Mouse (Mus musculus) forebrain, postnatal 0 days (tissue): ENCODE results near the gene Phf20. TPM values are rescaled to one million over a fixed set of nuclear protein-coding genes. Genes with fewer than 3 reads are reported as not detected.
"Not testable (repeated sequence)": the region's sequence is repeated elsewhere in the genome, so short reads cannot be mapped to it uniquely, and the experiment has no call there.

Experiments
- ATAC-seq: fragments of 200-750 bp; cut with Nextera tagmentation; 2 replicates; pipeline ENCODE4 v1.8.0; 2017; ENCODE audit warnings: mild to moderate bottlenecking, moderate library complexity
- DNase-seq: peaks from one replicate; pipeline ENCODE4 v3.0.0-alpha.2; 2015
- H3K27ac ChIP-seq: fragments of 300-500 bp; sonication (generic); 2 replicates; pipeline ENCODE4 v1.5.1; 2014; ENCODE audit warnings: low read depth, mild to moderate bottlenecking, antibody characterized with exemption, low read length, moderate library complexity, mixed read lengths
- H3K27me3 ChIP-seq: fragments of 300-500 bp; sonication (generic); 2 replicates; pipeline ENCODE4 v1.6.1; 2014; ENCODE audit warnings: mild to moderate bottlenecking, low read length, mixed read lengths; ENCODE audit not compliant: insufficient read depth
- H3K36me3 ChIP-seq: fragments of 300-500 bp; sonication (generic); 2 replicates; pipeline ENCODE4 v1.6.1; 2014; ENCODE audit warnings: mild to moderate bottlenecking, moderate library complexity; ENCODE audit not compliant: insufficient read depth
- H3K4me1 ChIP-seq: fragments of 300-500 bp; sonication (generic); 2 replicates; pipeline ENCODE4 v1.6.1; 2014; ENCODE audit warnings: antibody characterized with exemption; ENCODE audit not compliant: insufficient read depth
- H3K4me2 ChIP-seq: fragments of 300-500 bp; sonication (generic); 2 replicates; pipeline ENCODE4 v1.6.1; 2014; ENCODE audit warnings: low read depth, mild to moderate bottlenecking, moderate library complexity
- H3K4me3 ChIP-seq: fragments of 300-500 bp; sonication (generic); 2 replicates; pipeline ENCODE4 v1.5.1; 2014; ENCODE audit warnings: low read depth, low read length, mixed read lengths
- H3K9ac ChIP-seq: fragments of 300-500 bp; sonication (generic); 2 replicates; pipeline ENCODE4 v1.6.1; 2014; ENCODE audit warnings: mild to moderate bottlenecking
- H3K9me3 ChIP-seq: fragments of 300-500 bp; sonication (generic); 2 replicates; pipeline ENCODE4 v1.6.1; 2016; ENCODE audit warnings: low read length
- CTCF ChIP-seq: sonication (generic); IDR thresholded peaks from 2 replicates; pipeline ENCODE4 v1.5.1; 2016; ENCODE audit warnings: antibody characterized with exemption, control low read depth, low read depth
- WGBS: fragments of 180-500 bp; shearing (Covaris S2); extraction: QIAGEN DNeasy Blood & Tissue Kit; methylation state at CpG from one replicate; pipeline ENCODE4 v1.1.7; 2014; 5-methylcytosine and 5-hydroxymethylcytosine counted together
- polyA plus RNA-seq: library from polyadenylated mRNA; unstranded; fragments of >200 nt; fragmentation: Nextera tagmentation; extraction: Ambion mirVana; gene quantifications from 2 replicates; pipeline ENCODE4 v1.2.1, GENCODE M21; 2015
- total RNA-seq: library from RNA; depleted of rRNA; stranded (reverse); fragments of >200 nt; gene quantifications from 2 replicates; pipeline ENCODE4 v1.2.3, GENCODE M21; 2014

Phf20 gene
- total and polyA plus RNA-seq, 2 experiments from 2014 or later = 57.1 to 148 TPM

GRCm38 (mm10) chr2:156179046-156179795 is 17.0 kb upstream of the Phf20 start:
- Histone ChIP-seq H3K4me1 (peaks cover 15% of the 10 kb centered on the region), H3K27ac (peak overlapping the region; percentile 100), H3K27me3 (no peaks in the 10 kb centered on the region), H3K9me3 (no peaks in the 10 kb centered on the region), H3K9ac (peak overlapping the region; percentile 100), H3K36me3 (peaks cover 10% of the 10 kb centered on the region), H3K4me2 (peak overlapping the region; percentile 57), H3K4me3 (peak overlapping the region; percentile 99)
- DNase-seq (peak; percentile 91), ATAC-seq (peak; percentile 40)
- TF ChIP-seq CTCF = peak; percentile 40; the same call in 1 of the 2 replicates
- 2% methylated on average over 47 of the region's 47 CpGs for WGBS

DNA sequence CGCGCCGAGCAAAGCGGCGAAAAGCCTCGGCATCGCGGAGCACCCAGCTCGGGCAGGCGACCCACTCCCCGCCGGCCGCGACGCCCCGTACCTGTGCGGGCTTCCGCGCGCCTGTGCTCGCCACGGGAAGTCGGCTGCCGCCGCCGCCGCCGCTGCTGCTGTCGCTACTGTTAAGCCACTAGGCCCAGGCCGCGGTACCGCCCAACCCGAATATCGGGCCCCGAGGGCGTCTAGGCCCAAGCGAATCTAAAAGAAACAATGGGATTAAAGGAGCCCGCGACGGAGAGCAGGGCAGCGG is 16.5 kb upstream of the Phf20 start:
- TF ChIP-seq CTCF = no peak
- ATAC-seq = peak; percentile 1
- Histone ChIP-seq H3K9ac (peak overlapping the region; percentile 100), H3K9me3 (no peaks in the 10 kb centered on the region), H3K27me3 (no peaks in the 10 kb centered on the region), H3K4me2 (peak overlapping the region; percentile 57; the same call in 1 of the 2 replicates), H3K27ac (peak overlapping the region; percentile 100), H3K4me3 (peak overlapping the region; percentile 99), H3K4me1 (peaks cover 15% of the 10 kb centered on the region), H3K36me3 (peaks cover 8% of the 10 kb centered on the region)
- under 1% methylated on average over 38 of the region's 41 CpGs for WGBS
- DNase-seq = no peak

GRCm38 (mm10) chr2:156180094-156180821 is 16.0 kb upstream of the Phf20 start, which contains the start of gene Rbm39:
Gene Rbm39, minus strand, starts transcription at chr2:156180238.
- Histone ChIP-seq H3K9ac (peak within 1 kb of the TSS; percentile 100), H3K36me3 (peaks cover 8% of the 10 kb centered on the region), H3K4me1 (peaks cover 15% of the 10 kb centered on the region), H3K4me2 (peak within 1 kb of the TSS; percentile 57), H3K4me3 (peak within 1 kb of the TSS; percentile 99), H3K27ac (peak within 1 kb of the TSS; percentile 100), H3K27me3 (no peaks in the 10 kb centered on the region), H3K9me3 (no peaks in the 10 kb centered on the region)
- ATAC-seq (peak; percentile 96), DNase-seq (peak; percentile 100)
- WGBS = under 1% methylated on average over 47 of the region's 47 CpGs
- peak; percentile 71 for TF ChIP-seq CTCF

DNA sequence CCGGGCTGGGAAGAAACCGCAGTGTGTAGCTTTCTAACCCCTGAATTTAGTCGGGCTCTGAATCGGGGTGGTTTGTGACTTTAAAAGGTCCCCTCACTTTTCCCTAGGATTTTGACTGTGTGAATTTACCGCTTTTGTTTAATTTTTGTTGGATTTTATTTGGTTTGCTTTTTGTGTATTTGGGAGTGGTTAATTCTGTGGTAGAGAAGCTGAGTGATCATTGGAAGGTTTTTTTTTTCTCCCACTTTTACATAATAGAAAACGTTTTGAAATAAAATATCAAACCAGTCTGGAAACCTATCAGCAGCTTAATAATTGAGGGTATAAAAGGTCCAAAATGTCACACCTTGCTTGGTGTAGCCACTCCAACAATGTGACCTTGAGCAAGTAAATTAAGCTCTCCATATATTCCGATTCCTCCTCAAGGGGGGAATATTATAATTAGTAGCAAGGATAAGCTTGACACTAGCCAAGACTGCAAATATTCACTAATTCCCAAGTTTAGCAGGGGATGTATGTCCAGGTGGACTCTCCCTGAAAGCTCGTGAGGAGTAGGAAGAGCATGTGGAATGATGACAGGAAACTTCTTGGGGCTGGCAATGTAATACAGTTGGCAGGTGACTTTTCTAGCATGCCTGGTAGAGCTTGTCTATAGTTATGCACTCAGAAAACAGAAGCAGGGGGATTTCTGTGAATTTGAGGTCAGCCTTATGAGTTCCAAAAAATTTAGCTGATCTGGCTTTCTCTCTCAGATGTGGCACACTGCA is 15.3 kb upstream of the Phf20 start:
- peak overlapping the region; percentile 48 for H3K4me3 ChIP-seq
- H3K4me2 ChIP-seq = peak overlapping the region; percentile 54
- no peak for ATAC-seq
- H3K4me1 ChIP-seq = peaks cover 15% of the 10 kb centered on the region
- 10% methylated on average over 8 of the region's 8 CpGs for WGBS
- H3K27me3 ChIP-seq = no peaks in the 10 kb centered on the region
- peak overlapping the region; percentile 94 for H3K27ac ChIP-seq
- no peak for TF ChIP-seq CTCF
- H3K36me3 ChIP-seq = peaks cover 8% of the 10 kb centered on the region
- DNase-seq = peak; percentile 20
- H3K9me3 ChIP-seq = no peaks in the 10 kb centered on the region
- H3K9ac ChIP-seq = peak overlapping the region; percentile 72

DNA sequence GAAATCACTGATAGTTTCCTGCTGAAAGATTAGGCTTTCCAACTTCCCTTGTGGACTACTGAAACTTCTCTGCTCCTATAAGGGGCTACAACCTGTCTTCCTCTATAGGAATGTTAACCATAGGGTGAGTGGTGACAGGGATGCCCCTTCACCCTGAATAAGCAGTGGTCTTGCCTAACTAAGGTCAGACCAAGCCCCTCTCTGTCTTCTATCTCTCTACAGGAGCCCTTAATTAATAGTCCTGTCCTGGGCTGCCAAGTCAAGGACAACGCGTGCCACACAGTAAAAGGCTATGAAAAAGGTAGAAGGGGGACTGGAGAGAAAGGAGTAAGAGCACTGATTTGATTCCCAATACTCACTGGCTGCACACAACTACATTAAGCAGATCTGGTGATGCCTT is 14.7 kb upstream of the Phf20 start:
- Histone ChIP-seq H3K4me2 (peak overlapping the region; percentile 54), H3K4me1 (peaks cover 15% of the 10 kb centered on the region), H3K9me3 (no peaks in the 10 kb centered on the region), H3K9ac (peak overlapping the region; percentile 72; the same call in 1 of the 2 replicates), H3K36me3 (peaks cover 8% of the 10 kb centered on the region), H3K27ac (peak overlapping the region; percentile 94; the same call in 1 of the 2 replicates), H3K4me3 (no peak overlapping the region), H3K27me3 (no peaks in the 10 kb centered on the region)
- WGBS = 78% methylated on average over 2 of the region's 2 CpGs
- TF ChIP-seq CTCF = no peak
- no peak for DNase-seq
- no peak for ATAC-seq

- H3K36me3 ChIP-seq, H3K9ac ChIP-seq, H3K9me3 ChIP-seq, DNase-seq, ATAC-seq, H3K4me3 ChIP-seq, H3K27me3 ChIP-seq, H3K4me2 ChIP-seq, H3K27ac ChIP-seq, H3K4me1 ChIP-seq: not testable (repeated sequence)
- WGBS = 77% methylated on average over 7 of the region's 7 CpGs
Measured at GRCm38 (mm10) chr2:156189241-156189640, 7.0 kb upstream of the Phf20 start.
